Mouse (Mus musculus): ENCODE measurements around the gene S100pbp.

Gene S100pbp

GRCm38 (mm10) chr4:129220376-129221089 is 31.0 kb upstream of the S100pbp start:
- DNase-seq: no peak

- DNase-seq: no peak
These were observed 29.7 kb upstream of the S100pbp start for GRCm38 (mm10) chr4:129219198-129219597.

GRCm38 (mm10) chr4:129218569-129219175 is 29.1 kb upstream of the S100pbp start:
- no peak for DNase-seq

- peak; percentile 23 for DNase-seq
These were observed 23.0 kb upstream of the S100pbp start for GRCm38 (mm10) chr4:129212486-129212885.

- DNase-seq: no peak
These were observed 21.9 kb upstream of the S100pbp start for GRCm38 (mm10) chr4:129211461-129211860.

GRCm38 (mm10) chr4:129209504-129209903 is 20.0 kb upstream of the S100pbp start:
- DNase-seq: no peak

GRCm38 (mm10) chr4:129206792-129207191 is 17.3 kb upstream of the S100pbp start:
- no peak for DNase-seq

GRCm38 (mm10) chr4:129204655-129205054 is 15.1 kb upstream of the S100pbp start:
- DNase-seq: no peak

- DNase-seq: no peak
These were observed 8.0 kb upstream of the S100pbp start for GRCm38 (mm10) chr4:129197514-129197913.

- no peak for DNase-seq
These were observed 4.8 kb upstream of the S100pbp start for GRCm38 (mm10) chr4:129194280-129194679.

- DNase-seq: no peak
These were observed 2.2 kb upstream of the S100pbp start for GRCm38 (mm10) chr4:129191691-129192090.

GRCm38 (mm10) chr4:129190538-129190937 is 1.0 kb upstream of the S100pbp start:
- DNase-seq: peak; percentile 6

- peak; percentile 66 for DNase-seq
These were observed 555 bp downstream of the S100pbp start for GRCm38 (mm10) chr4:129188803-129189541.

GRCm38 (mm10) chr4:129188041-129188659 is 1.4 kb downstream of the S100pbp start:
- no peak for DNase-seq

GRCm38 (mm10) chr4:129179560-129179959 is 10.0 kb downstream of the S100pbp start:
- DNase-seq: no peak

GRCm38 (mm10) chr4:129172529-129172928 is 17.0 kb downstream of the S100pbp start:
- DNase-seq: no peak

GRCm38 (mm10) chr4:129161581-129162255 is 27.8 kb downstream of the S100pbp start:
- DNase-seq: no peak

GRCm38 (mm10) chr4:129161076-129161475 is 28.5 kb downstream of the S100pbp start:
- no peak for DNase-seq

- no peak for DNase-seq
These were observed 31.0 kb downstream of the S100pbp start for GRCm38 (mm10) chr4:129158549-129158948.

GRCm38 (mm10) chr4:129157541-129157940 is 32.0 kb downstream of the S100pbp start:
- DNase-seq: no peak

- DNase-seq: no peak
These were observed 38.2 kb downstream of the S100pbp start for GRCm38 (mm10) chr4:129151276-129151811.

GRCm38 (mm10) chr4:129149321-129149720 is 40.2 kb downstream of the S100pbp start:
- no peak for DNase-seq
